Mouse (Mus musculus): ENCODE data around the gene Egln3. TPM values are rescaled to one million over a fixed set of nuclear protein-coding genes. Genes with fewer than 3 reads are reported as not detected.

Egln3 gene
- 7.4 and 9.9 TPM in 2 replicates for polyA plus RNA-seq (2015; fragmentation: Nextera tagmentation; extraction: Ambion mirVana)

GRCm38 (mm10) chr12:54203656-54204045 is at the start of gene Egln3:
Egln3 (minus strand) TSS chr12:54203860.
- Histone ChIP-seq H3K9me3 (no peaks in the 10 kb centered on the region), H3K4me1 (peaks cover 34% of the 10 kb centered on the region), H3K27ac (replicated peaks) (peak within 1 kb of the TSS; percentile 66), H3K9ac (peak within 1 kb of the TSS; percentile 86), H3K36me3 (no peaks in the 10 kb centered on the region), H3K27me3 (replicated peaks) (peaks cover 23% of the 10 kb centered on the region), H3K4me3 (peak within 1 kb of the TSS; percentile 82), H3K4me2 (peak within 1 kb of the TSS; percentile 95)
- peak; percentile 77 for ATAC-seq (ENCODE audit: extremely low read depth, insufficient number of reproducible peaks, low FRiP score, low TSS enrichment)
- WGBS = 0% methylated on average over 25 of the region's 25 CpGs

GRCm38 (mm10) chr12:54253449-54253848 is 49.8 kb upstream of the Egln3 start:
- WGBS = 71% methylated on average over 4 of the region's 4 CpGs
- H3K4me3 ChIP-seq = no peak overlapping the region
- 0 out of 2 replicates have a peak, but pooled peaks cover 4% of the 10 kb centered on the region for H3K27me3 ChIP-seq (replicated peaks)
- no peak overlapping the region for H3K27ac ChIP-seq (replicated peaks)
- H3K4me2 ChIP-seq = no peak overlapping the region
- no peak overlapping the region for H3K9ac ChIP-seq
- no peaks in the 10 kb centered on the region for H3K36me3 ChIP-seq
- H3K9me3 ChIP-seq = no peaks in the 10 kb centered on the region
- 0 out of 2 replicates have a peak, but pooled peaks cover 3% of the 10 kb centered on the region for H3K4me1 ChIP-seq
- ATAC-seq (ENCODE audit: extremely low read depth, insufficient number of reproducible peaks, low FRiP score, low TSS enrichment) = no peak

GRCm38 (mm10) chr12:54251942-54252400 is 48.3 kb upstream of the Egln3 start:
- Histone ChIP-seq H3K36me3 (no peaks in the 10 kb centered on the region), H3K27ac (replicated peaks) (no peak overlapping the region), H3K27me3 (replicated peaks) (no peaks in the 10 kb centered on the region), H3K4me2 (no peak overlapping the region), H3K4me1 (0 out of 2 replicates have a peak, but pooled peaks cover 3% of the 10 kb centered on the region), H3K4me3 (no peak overlapping the region), H3K9me3 (no peaks in the 10 kb centered on the region), H3K9ac (no peak overlapping the region)
- ATAC-seq (ENCODE audit: extremely low read depth, insufficient number of reproducible peaks, low FRiP score, low TSS enrichment) = no peak
- 79% methylated on average over 9 of the region's 9 CpGs for WGBS

- no peak overlapping the region for H3K4me2 ChIP-seq
Measured at GRCm38 (mm10) chr12:54247835-54248234, 44.2 kb upstream of the Egln3 start.

GRCm38 (mm10) chr12:54243158-54243557 is 39.5 kb upstream of the Egln3 start:
- ATAC-seq (ENCODE audit: extremely low read depth, insufficient number of reproducible peaks, low FRiP score, low TSS enrichment) = no peak
- no peak overlapping the region for H3K9ac ChIP-seq
- H3K36me3 ChIP-seq = no peaks in the 10 kb centered on the region
- H3K9me3 ChIP-seq = no peaks in the 10 kb centered on the region
- H3K27me3 ChIP-seq (replicated peaks) = no peaks in the 10 kb centered on the region
- H3K27ac ChIP-seq (replicated peaks) = no peak overlapping the region
- H3K4me2 ChIP-seq = no peak overlapping the region
- no peak overlapping the region for H3K4me3 ChIP-seq
- no peaks in the 10 kb centered on the region for H3K4me1 ChIP-seq
- WGBS = 74% methylated on average over 5 of the region's 5 CpGs

More at GRCm38 (mm10) chr12:54247835-54248234, 44.2 kb upstream of the Egln3 start:
- Histone ChIP-seq H3K9ac (no peak overlapping the region), H3K27me3 (replicated peaks) (no peaks in the 10 kb centered on the region), H3K4me1 (no peaks in the 10 kb centered on the region), H3K4me3 (no peak overlapping the region), H3K36me3 (no peaks in the 10 kb centered on the region), H3K9me3 (no peaks in the 10 kb centered on the region), H3K27ac (replicated peaks) (no peak overlapping the region)
- ATAC-seq (ENCODE audit: extremely low read depth, insufficient number of reproducible peaks, low FRiP score, low TSS enrichment) = no peak
- WGBS = 81% methylated on average over 7 of the region's 7 CpGs

GRCm38 (mm10) chr12:54241976-54242375 is 38.3 kb upstream of the Egln3 start:
- Histone ChIP-seq H3K27ac (replicated peaks) (no peak overlapping the region), H3K27me3 (replicated peaks) (no peaks in the 10 kb centered on the region), H3K36me3 (no peaks in the 10 kb centered on the region), H3K4me3 (no peak overlapping the region), H3K4me2 (no peak overlapping the region), H3K4me1 (no peaks in the 10 kb centered on the region), H3K9ac (no peak overlapping the region), H3K9me3 (no peaks in the 10 kb centered on the region)
- 67% methylated on average over 6 of the region's 6 CpGs for WGBS
- no peak for ATAC-seq (ENCODE audit: extremely low read depth, insufficient number of reproducible peaks, low FRiP score, low TSS enrichment)

- Histone ChIP-seq H3K27me3 (replicated peaks) (no peaks in the 10 kb centered on the region), H3K9ac (no peak overlapping the region), H3K9me3 (peaks cover 6% of the 10 kb centered on the region; the same call in 1 of the 2 replicates), H3K27ac (replicated peaks) (no peak overlapping the region), H3K4me3 (no peak overlapping the region), H3K4me1 (peaks cover 5% of the 10 kb centered on the region; the same call in 1 of the 2 replicates), H3K4me2 (no peak overlapping the region), H3K36me3 (no peaks in the 10 kb centered on the region)
- ATAC-seq (ENCODE audit: extremely low read depth, insufficient number of reproducible peaks, low FRiP score, low TSS enrichment) = no peak
- 70% methylated on average over 6 of the region's 6 CpGs for WGBS
Measured at GRCm38 (mm10) chr12:54233794-54234193, 30.1 kb upstream of the Egln3 start.

- no peak overlapping the region for H3K4me2 ChIP-seq
- H3K36me3 ChIP-seq = no peaks in the 10 kb centered on the region
- whole genome bisulfite sequencing = 59% methylated on average over 7 of the region's 7 CpGs
- no peak for ATAC-seq (ENCODE audit: extremely low read depth, insufficient number of reproducible peaks, low FRiP score, low TSS enrichment)
- no peak overlapping the region for H3K9ac ChIP-seq
- peaks cover 5% of the 10 kb centered on the region; the same call in 1 of the 2 replicates for H3K4me1 ChIP-seq
- peaks cover 6% of the 10 kb centered on the region; the same call in 1 of the 2 replicates for H3K9me3 ChIP-seq
- no peak overlapping the region for H3K27ac ChIP-seq (replicated peaks)
- no peak overlapping the region for H3K4me3 ChIP-seq
- no peaks in the 10 kb centered on the region for H3K27me3 ChIP-seq (replicated peaks)
Measured at GRCm38 (mm10) chr12:54232996-54233603, 29.4 kb upstream of the Egln3 start.

GRCm38 (mm10) chr12:54232456-54232855 is 28.8 kb upstream of the Egln3 start:
- peaks cover 6% of the 10 kb centered on the region; the same call in 1 of the 2 replicates for H3K9me3 ChIP-seq
- peaks cover 5% of the 10 kb centered on the region; the same call in 1 of the 2 replicates for H3K4me1 ChIP-seq
- no peaks in the 10 kb centered on the region for H3K36me3 ChIP-seq
- WGBS = 85% methylated on average over 5 of the region's 5 CpGs
- no peak overlapping the region for H3K9ac ChIP-seq
- no peak for ATAC-seq (ENCODE audit: extremely low read depth, insufficient number of reproducible peaks, low FRiP score, low TSS enrichment)
- no peak overlapping the region for H3K4me3 ChIP-seq
- H3K4me2 ChIP-seq = no peak overlapping the region
- no peak overlapping the region for H3K27ac ChIP-seq (replicated peaks)
- H3K27me3 ChIP-seq (replicated peaks) = no peaks in the 10 kb centered on the region

GRCm38 (mm10) chr12:54227551-54227950 is 23.9 kb upstream of the Egln3 start:
- ATAC-seq (ENCODE audit: extremely low read depth, insufficient number of reproducible peaks, low FRiP score, low TSS enrichment) = no peak
- Histone ChIP-seq H3K9me3 (no peaks in the 10 kb centered on the region), H3K9ac (no peak overlapping the region), H3K27ac (replicated peaks) (no peak overlapping the region), H3K4me1 (peaks cover 5% of the 10 kb centered on the region; the same call in 1 of the 2 replicates), H3K27me3 (replicated peaks) (no peaks in the 10 kb centered on the region), H3K4me3 (no peak overlapping the region), H3K4me2 (no peak overlapping the region), H3K36me3 (no peaks in the 10 kb centered on the region)
- 69% methylated on average over 8 of the region's 8 CpGs for WGBS

GRCm38 (mm10) chr12:54226341-54226740 is 22.7 kb upstream of the Egln3 start:
- H3K27ac ChIP-seq (replicated peaks) = no peak overlapping the region
- H3K4me1 ChIP-seq = peaks cover 4% of the 10 kb centered on the region; the same call in 1 of the 2 replicates
- no peak overlapping the region for H3K9ac ChIP-seq
- ATAC-seq (ENCODE audit: extremely low read depth, insufficient number of reproducible peaks, low FRiP score, low TSS enrichment) = no peak
- 0 out of 2 replicates have a peak, but pooled peaks cover 9% of the 10 kb centered on the region for H3K27me3 ChIP-seq (replicated peaks)
- WGBS = 77% methylated on average over 2 of the region's 2 CpGs
- no peak overlapping the region for H3K4me3 ChIP-seq
- no peaks in the 10 kb centered on the region for H3K9me3 ChIP-seq
- no peak overlapping the region for H3K4me2 ChIP-seq
- no peaks in the 10 kb centered on the region for H3K36me3 ChIP-seq

GRCm38 (mm10) chr12:54225610-54226009 is 21.9 kb upstream of the Egln3 start:
- ATAC-seq (ENCODE audit: extremely low read depth, insufficient number of reproducible peaks, low FRiP score, low TSS enrichment) = no peak
- Histone ChIP-seq H3K4me2 (no peak overlapping the region), H3K27me3 (replicated peaks) (0 out of 2 replicates have a peak, but pooled peaks cover 9% of the 10 kb centered on the region), H3K9ac (no peak overlapping the region), H3K9me3 (no peaks in the 10 kb centered on the region), H3K36me3 (no peaks in the 10 kb centered on the region), H3K4me3 (no peak overlapping the region), H3K4me1 (no peaks in the 10 kb centered on the region), H3K27ac (replicated peaks) (no peak overlapping the region)
- WGBS = 67% methylated on average over 4 of the region's 4 CpGs

Data from heart, embryonic 13.5 days (tissue).